Mouse (Mus musculus): ENCODE results near the gene Wdfy3. TPM values are rescaled to one million over a fixed set of nuclear protein-coding genes. Genes with fewer than 3 reads are reported as not detected.

The Wdfy3 gene
- polyA plus RNA-seq, 1 experiment from 2014 or later, result 29.1 TPM

GRCm38 (mm10) chr5:101891694-101892416 lies 177.9 kb downstream of the Wdfy3 start:
- H3K9me3 ChIP-seq, result no peaks in the 10 kb centered on the region
- no peak overlapping the region for H3K4me2 ChIP-seq
- H3K27me3 ChIP-seq, result no peaks in the 10 kb centered on the region
- WGBS, result 96% methylated on average over 6 of the region's 6 CpGs
- ATAC-seq (ENCODE audit: low FRiP score), result no peak
- no peaks in the 10 kb centered on the region for H3K4me1 ChIP-seq (replicated peaks)
- peaks cover 95% of the 10 kb centered on the region for H3K36me3 ChIP-seq
- H3K27ac ChIP-seq, result no peak overlapping the region
- no peak overlapping the region for H3K4me3 ChIP-seq
- no peak overlapping the region for H3K9ac ChIP-seq

- Histone ChIP-seq H3K4me1 (replicated peaks) (no peaks in the 10 kb centered on the region), H3K4me2 (no peak overlapping the region), H3K9ac (no peak overlapping the region), H3K27me3 (no peaks in the 10 kb centered on the region), H3K9me3 (no peaks in the 10 kb centered on the region), H3K36me3 (peaks cover 92% of the 10 kb centered on the region), H3K27ac (no peak overlapping the region), H3K4me3 (no peak overlapping the region)
- WGBS, result 94% methylated on average over 19 of the region's 19 CpGs
- ATAC-seq (ENCODE audit: low FRiP score), result no peak
These were observed 181.7 kb downstream of the Wdfy3 start for GRCm38 (mm10) chr5:101887989-101888388.

- H3K4me3 ChIP-seq, result no peak overlapping the region
- no peak overlapping the region for H3K9ac ChIP-seq
- no peak overlapping the region for H3K4me2 ChIP-seq
- 90% methylated on average over 12 of the region's 12 CpGs for WGBS
- peaks cover 93% of the 10 kb centered on the region for H3K36me3 ChIP-seq
- no peaks in the 10 kb centered on the region for H3K27me3 ChIP-seq
- no peak overlapping the region for H3K27ac ChIP-seq
- no peaks in the 10 kb centered on the region for H3K9me3 ChIP-seq
- no peaks in the 10 kb centered on the region for H3K4me1 ChIP-seq (replicated peaks)
- ATAC-seq (ENCODE audit: low FRiP score), result no peak
These were observed 184.7 kb downstream of the Wdfy3 start for GRCm38 (mm10) chr5:101885039-101885438.

- H3K4me3 ChIP-seq, result no peak overlapping the region
- H3K27me3 ChIP-seq, result no peaks in the 10 kb centered on the region
- H3K9ac ChIP-seq, result no peak overlapping the region
- WGBS, result 94% methylated on average over 15 of the region's 15 CpGs
- H3K9me3 ChIP-seq, result no peaks in the 10 kb centered on the region
- no peak for ATAC-seq (ENCODE audit: low FRiP score)
- no peaks in the 10 kb centered on the region for H3K4me1 ChIP-seq (replicated peaks)
- no peak overlapping the region for H3K4me2 ChIP-seq
- no peak overlapping the region for H3K27ac ChIP-seq
- H3K36me3 ChIP-seq, result peaks cover 92% of the 10 kb centered on the region
These were observed 187.5 kb downstream of the Wdfy3 start for GRCm38 (mm10) chr5:101882191-101882590.

GRCm38 (mm10) chr5:101879914-101880313 lies 189.8 kb downstream of the Wdfy3 start:
- H3K36me3 ChIP-seq, result peaks cover 87% of the 10 kb centered on the region

GRCm38 (mm10) chr5:101878403-101878802 lies 191.3 kb downstream of the Wdfy3 start:
- no peak overlapping the region for H3K27ac ChIP-seq
- no peak overlapping the region for H3K4me3 ChIP-seq
- 79% methylated on average over 9 of the region's 9 CpGs for WGBS
- H3K9ac ChIP-seq, result no peak overlapping the region
- H3K4me1 ChIP-seq (replicated peaks), result no peaks in the 10 kb centered on the region
- H3K9me3 ChIP-seq, result no peaks in the 10 kb centered on the region
- no peaks in the 10 kb centered on the region for H3K27me3 ChIP-seq
- peaks cover 86% of the 10 kb centered on the region for H3K36me3 ChIP-seq
- ATAC-seq (ENCODE audit: low FRiP score), result no peak
- no peak overlapping the region for H3K4me2 ChIP-seq

More at GRCm38 (mm10) chr5:101879914-101880313, 189.8 kb downstream of the Wdfy3 start:
- Histone ChIP-seq H3K4me3 (no peak overlapping the region), H3K27me3 (no peaks in the 10 kb centered on the region), H3K9me3 (no peaks in the 10 kb centered on the region), H3K27ac (no peak overlapping the region), H3K4me2 (no peak overlapping the region), H3K9ac (no peak overlapping the region), H3K4me1 (replicated peaks) (no peaks in the 10 kb centered on the region)
- 98% methylated on average over 4 of the region's 4 CpGs for WGBS
- ATAC-seq (ENCODE audit: low FRiP score), result no peak

GRCm38 (mm10) chr5:101876185-101876584 lies 193.5 kb downstream of the Wdfy3 start:
- Histone ChIP-seq H3K9ac (no peak overlapping the region), H3K27me3 (no peaks in the 10 kb centered on the region), H3K4me3 (no peak overlapping the region), H3K9me3 (no peaks in the 10 kb centered on the region), H3K4me1 (replicated peaks) (no peaks in the 10 kb centered on the region), H3K36me3 (peaks cover 88% of the 10 kb centered on the region), H3K4me2 (no peak overlapping the region), H3K27ac (no peak overlapping the region)
- WGBS, result 93% methylated on average over 4 of the region's 4 CpGs
- no peak for ATAC-seq (ENCODE audit: low FRiP score)

GRCm38 (mm10) chr5:101866722-101867121 lies 203.0 kb downstream of the Wdfy3 start:
- WGBS, result 86% methylated on average over 2 of the region's 2 CpGs

GRCm38 (mm10) chr5:101863946-101864345 lies 205.8 kb downstream of the Wdfy3 start:
- 92% methylated on average over 6 of the region's 6 CpGs for WGBS
- Histone ChIP-seq H3K27ac (no peak overlapping the region), H3K4me2 (no peak overlapping the region), H3K9me3 (no peaks in the 10 kb centered on the region), H3K4me3 (no peak overlapping the region), H3K36me3 (peaks cover 87% of the 10 kb centered on the region), H3K4me1 (replicated peaks) (no peaks in the 10 kb centered on the region), H3K9ac (no peak overlapping the region), H3K27me3 (no peaks in the 10 kb centered on the region)
- no peak for ATAC-seq (ENCODE audit: low FRiP score)

More at GRCm38 (mm10) chr5:101866722-101867121, 203.0 kb downstream of the Wdfy3 start:
- Histone ChIP-seq H3K27ac (no peak overlapping the region), H3K9ac (no peak overlapping the region), H3K4me3 (no peak overlapping the region), H3K4me2 (no peak overlapping the region), H3K4me1 (replicated peaks) (no peaks in the 10 kb centered on the region), H3K9me3 (no peaks in the 10 kb centered on the region), H3K27me3 (no peaks in the 10 kb centered on the region), H3K36me3 (peaks cover 92% of the 10 kb centered on the region)
- ATAC-seq (ENCODE audit: low FRiP score), result no peak

- H3K27ac ChIP-seq, result no peak overlapping the region
- no peak overlapping the region for H3K4me3 ChIP-seq
- H3K9ac ChIP-seq, result no peak overlapping the region
- H3K27me3 ChIP-seq, result no peaks in the 10 kb centered on the region
- H3K4me1 ChIP-seq (replicated peaks), result no peaks in the 10 kb centered on the region
- H3K36me3 ChIP-seq, result peaks cover 88% of the 10 kb centered on the region
- ATAC-seq (ENCODE audit: low FRiP score), result no peak
- H3K4me2 ChIP-seq, result no peak overlapping the region
- 88% methylated on average over 8 of the region's 8 CpGs for WGBS
- H3K9me3 ChIP-seq, result no peaks in the 10 kb centered on the region
These were observed 207.1 kb downstream of the Wdfy3 start for GRCm38 (mm10) chr5:101862651-101863050.

GRCm38 (mm10) chr5:101861786-101862571 lies 207.7 kb downstream of the Wdfy3 start:
- H3K27ac ChIP-seq, result no peak overlapping the region
- WGBS, result 92% methylated on average over 18 of the region's 18 CpGs
- H3K4me2 ChIP-seq, result no peak overlapping the region
- H3K36me3 ChIP-seq, result peaks cover 89% of the 10 kb centered on the region
- no peaks in the 10 kb centered on the region for H3K9me3 ChIP-seq
- H3K4me3 ChIP-seq, result no peak overlapping the region
- no peaks in the 10 kb centered on the region for H3K27me3 ChIP-seq
- no peak overlapping the region for H3K9ac ChIP-seq
- ATAC-seq (ENCODE audit: low FRiP score), result no peak
- H3K4me1 ChIP-seq (replicated peaks), result no peaks in the 10 kb centered on the region

GRCm38 (mm10) chr5:101858891-101859436 lies 210.8 kb downstream of the Wdfy3 start:
- Histone ChIP-seq H3K4me2 (no peak overlapping the region), H3K27ac (0 out of 2 replicates have a peak overlapping the region, but pooled peaks have one; percentile 8), H3K27me3 (no peaks in the 10 kb centered on the region), H3K9me3 (no peaks in the 10 kb centered on the region), H3K4me3 (no peak overlapping the region), H3K9ac (no peak overlapping the region), H3K36me3 (peaks cover 87% of the 10 kb centered on the region), H3K4me1 (replicated peaks) (no peaks in the 10 kb centered on the region)
- 91% methylated on average over 10 of the region's 10 CpGs for WGBS
- ATAC-seq (ENCODE audit: low FRiP score), result no peak
